Mouse (Mus musculus) thymus, postnatal 10 days (tissue): ENCODE results near the gene Cdh6.

Experiments used
- DNase-seq, 2 experiments: peaks; one replicate each; pipeline ENCODE4 v3.0.0; 2021; ENCODE audit warnings: low spot score in 2 of 2

Cdh6 gene

GRCm38 (mm10) chr15:13173071-13173778 is at the start of gene Cdh6:
Cdh6 (minus strand) TSS chr15:13173675.
- no peak for DNase-seq

GRCm38 (mm10) chr15:13219727-13220454 is 46.4 kb upstream of the Cdh6 start:
- no peak for DNase-seq

GRCm38 (mm10) chr15:13217800-13218199 is 44.3 kb upstream of the Cdh6 start:
- no peak for DNase-seq

DNA sequence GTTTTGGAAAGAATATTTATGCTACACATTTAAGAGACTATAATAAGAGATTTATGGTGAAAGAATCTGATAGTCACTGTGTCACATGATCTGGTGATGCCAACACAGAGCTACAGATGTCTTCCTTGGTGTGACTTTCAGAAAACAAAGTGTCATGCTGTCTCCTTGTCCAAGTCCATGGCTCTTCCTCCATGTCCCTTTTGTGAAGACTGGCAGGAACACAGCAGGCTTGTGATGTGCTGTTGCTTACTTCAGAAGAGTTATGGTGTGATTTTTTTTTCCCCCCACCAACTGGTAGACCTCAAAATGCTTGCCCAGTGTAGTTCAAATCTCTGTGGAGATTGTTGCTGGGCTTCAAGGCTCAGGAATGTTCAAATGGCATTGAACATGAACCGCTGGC is 43.7 kb upstream of the Cdh6 start:
- DNase-seq: no peak

- no peak for DNase-seq
Observed at GRCm38 (mm10) chr15:13212956-13213355, 39.5 kb upstream of the Cdh6 start.

DNA sequence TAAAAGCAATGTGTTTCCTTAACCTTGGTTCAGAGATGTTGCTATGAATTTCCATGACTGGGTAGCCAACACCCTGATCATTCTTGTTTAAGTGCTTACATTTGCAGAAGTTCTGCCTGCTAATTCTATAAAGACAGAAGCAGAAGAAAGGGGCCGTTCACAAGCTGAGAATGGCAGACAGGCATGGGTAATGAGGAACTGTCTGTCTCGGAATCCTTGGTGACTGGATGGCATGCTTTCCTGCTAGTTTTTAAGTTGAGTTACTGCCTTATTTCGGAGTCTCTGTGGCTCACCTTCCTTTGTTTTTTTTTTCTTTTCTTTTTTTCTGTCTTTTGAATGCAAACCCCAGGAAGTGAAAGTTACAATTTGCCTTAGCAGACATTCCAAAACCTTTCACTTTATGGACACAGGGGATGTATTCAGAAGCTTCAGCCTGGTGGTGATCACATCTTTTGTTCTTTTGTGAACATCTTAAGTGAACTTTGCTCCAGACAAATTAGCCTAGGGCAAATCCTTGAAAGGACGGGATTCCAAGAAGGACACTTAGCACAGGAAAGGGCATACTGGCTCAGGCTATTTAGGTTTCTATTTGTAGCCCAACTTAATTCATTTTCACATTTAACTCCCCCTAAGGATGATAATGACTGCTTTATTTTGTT is 38.7 kb upstream of the Cdh6 start:
- no peak for DNase-seq

DNA sequence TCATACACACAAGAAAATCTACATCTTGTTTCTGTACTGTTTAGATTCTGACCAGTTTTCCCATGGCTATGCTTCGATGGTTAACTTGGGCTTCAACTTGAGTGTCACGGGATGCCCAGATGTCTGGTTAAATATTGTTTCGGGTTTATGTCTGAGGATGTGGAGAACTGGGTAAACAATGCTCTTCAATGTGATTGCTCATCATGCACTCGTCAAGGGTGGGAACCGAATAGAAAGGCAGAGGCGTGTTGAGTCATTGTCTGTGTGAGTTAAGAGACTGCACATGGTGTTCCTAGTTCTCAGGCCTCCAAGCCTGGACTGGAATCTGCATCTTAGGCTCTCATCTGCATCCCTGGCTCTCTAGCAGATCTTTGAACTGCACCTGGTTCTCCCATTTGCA is 36.7 kb upstream of the Cdh6 start:
- no peak for DNase-seq

DNA sequence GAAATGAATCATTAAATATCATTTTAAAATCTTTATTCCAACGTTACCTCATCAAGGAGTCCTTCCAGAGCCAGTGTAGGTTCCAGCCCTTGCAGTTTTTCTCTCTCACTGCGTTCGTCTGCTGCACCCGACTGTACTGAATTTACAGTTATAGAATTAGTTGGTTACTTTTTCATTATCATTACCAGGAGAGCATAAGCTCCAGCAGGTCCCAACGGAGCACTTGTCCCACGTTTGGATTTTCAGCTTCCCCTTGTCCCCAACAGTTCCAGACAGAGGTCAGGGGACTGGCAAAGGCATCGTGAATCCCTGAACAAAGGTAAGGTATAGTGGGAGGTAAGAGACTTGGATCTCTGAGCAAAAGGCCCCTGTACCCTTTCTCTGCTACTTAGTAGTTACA is 35.2 kb upstream of the Cdh6 start:
- DNase-seq: no peak

GRCm38 (mm10) chr15:13196237-13196636 is 22.8 kb upstream of the Cdh6 start:
- no peak for DNase-seq

DNA sequence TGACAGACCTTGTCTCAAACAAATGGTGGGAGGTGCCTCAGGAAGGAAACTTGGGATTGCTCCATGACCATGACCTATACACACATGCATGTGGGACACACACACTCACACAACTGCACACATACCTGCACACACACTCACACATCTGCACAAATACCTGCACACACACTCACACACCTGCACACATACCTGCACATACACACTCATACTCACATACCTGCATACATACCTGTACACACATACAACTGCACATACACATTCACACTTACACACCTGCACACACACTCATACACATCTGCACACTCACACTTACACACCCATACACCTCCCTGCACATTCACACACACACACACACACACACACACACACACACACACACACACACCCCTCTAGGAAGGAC is 20.6 kb upstream of the Cdh6 start:
- DNase-seq: no peak

DNA sequence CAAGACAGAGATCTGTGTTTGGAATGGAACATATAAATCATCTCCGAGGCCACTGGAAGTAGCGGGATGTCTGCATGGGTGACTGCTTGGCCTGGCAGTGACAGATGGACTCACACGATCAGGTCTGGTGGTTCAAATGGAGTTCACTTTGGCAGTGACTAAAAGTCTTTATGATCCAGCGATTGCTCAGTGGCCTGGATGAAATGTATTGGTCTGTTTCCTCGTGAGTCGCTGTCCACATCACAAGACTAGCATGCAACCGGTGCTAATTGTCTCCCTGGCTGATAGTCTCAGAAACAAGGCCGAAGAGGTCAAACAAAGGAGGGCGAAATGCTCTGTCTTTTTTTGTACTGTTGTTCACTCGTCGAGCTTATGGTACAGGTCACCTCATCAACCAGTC is 19.6 kb upstream of the Cdh6 start:
- DNase-seq: no peak

DNA sequence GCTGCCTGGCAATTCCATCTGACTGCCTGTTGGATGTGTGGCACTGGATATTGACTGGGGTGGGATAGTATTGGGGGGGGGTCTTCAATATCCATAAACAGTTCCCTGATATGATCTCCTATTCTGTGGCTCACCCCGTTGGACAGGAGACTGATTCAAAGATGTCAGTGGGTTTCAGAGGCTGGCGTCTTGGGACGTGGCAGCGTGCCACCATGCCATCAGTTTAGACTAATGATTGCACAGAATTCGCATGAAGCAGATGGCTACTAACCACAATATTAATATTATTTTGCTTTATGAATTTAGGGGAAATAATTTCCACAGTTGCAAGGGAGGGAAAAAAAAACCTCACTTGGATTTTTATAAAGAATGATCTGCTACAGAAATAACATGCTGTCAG is 10.2 kb upstream of the Cdh6 start:
- DNase-seq: no peak

DNA sequence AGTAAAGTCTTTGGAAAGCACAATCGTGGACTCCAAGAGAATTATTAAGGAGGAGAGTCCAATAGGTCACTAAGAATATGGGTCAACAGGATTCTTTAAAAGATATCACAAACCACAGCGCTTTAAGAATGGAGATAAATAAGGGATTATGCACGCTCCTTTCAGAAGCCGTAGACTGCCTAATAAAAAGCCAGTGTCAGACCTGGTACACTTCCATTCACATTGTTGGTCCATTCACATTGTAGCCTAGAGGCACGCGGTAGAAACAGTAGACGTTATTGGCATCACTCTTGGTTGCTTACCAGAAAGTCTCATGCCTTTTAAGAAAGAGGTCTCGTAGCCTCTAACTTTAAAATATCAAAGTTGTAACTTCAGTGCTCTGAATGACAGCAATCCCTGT is 8.0 kb upstream of the Cdh6 start:
- DNase-seq: no peak

DNA sequence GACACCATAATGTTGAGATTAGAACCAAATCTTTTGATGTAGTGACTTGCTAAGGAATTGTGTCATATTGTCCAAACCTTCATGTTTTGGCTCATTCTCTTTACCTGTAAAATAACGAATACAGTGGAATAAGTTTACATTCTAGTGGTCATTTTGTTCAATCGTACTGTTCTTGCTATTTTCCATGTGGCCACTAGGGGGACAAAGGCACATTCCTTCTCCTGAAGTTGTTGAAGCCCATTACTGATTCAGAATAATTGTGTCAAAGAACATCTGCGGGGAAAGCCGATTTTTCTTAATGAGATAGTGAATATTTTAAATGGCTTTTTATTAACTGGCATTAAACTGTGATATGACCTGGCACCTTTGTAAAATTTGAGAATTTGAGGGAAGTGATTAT is 7.5 kb upstream of the Cdh6 start:
- no peak for DNase-seq

DNA sequence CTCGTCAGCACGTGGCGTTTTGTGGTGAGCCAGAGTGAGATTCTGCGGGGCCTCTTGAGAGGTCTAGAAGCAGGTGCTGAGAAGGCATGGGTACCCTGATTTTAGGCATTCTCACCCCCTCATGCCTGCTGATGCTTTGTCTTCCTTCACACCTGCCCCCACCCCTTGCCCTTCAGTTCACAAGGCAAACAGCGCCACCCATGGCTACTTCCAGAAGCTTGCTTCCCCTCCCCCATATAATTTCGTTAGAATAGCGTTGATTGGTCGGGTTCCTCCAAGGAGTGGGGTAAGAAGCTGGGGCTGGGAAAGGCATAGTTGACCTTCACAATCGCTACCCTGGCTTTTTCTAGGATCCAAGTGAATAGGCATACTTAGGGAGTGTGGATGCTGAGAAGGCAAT is 2.5 kb upstream of the Cdh6 start:
- DNase-seq: no peak

DNA sequence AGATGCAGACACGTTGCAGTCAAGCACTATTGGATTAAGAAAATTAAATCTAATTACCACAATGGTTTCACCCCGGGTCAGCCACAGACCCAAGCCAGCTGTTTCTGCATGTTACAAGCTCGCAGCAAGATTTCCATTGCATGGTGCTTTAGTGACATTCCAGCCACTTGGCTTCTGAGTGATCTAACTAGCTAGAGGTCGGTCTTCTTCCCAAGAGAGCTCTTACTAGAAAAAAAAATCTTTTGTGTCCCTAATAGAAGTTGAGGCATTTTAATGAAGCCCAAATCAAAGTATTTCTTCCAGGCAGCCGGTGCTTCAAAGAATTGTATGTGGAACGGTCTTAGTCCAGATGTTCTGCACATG is 1.1 kb upstream of the Cdh6 start:
- DNase-seq: no peak

DNA sequence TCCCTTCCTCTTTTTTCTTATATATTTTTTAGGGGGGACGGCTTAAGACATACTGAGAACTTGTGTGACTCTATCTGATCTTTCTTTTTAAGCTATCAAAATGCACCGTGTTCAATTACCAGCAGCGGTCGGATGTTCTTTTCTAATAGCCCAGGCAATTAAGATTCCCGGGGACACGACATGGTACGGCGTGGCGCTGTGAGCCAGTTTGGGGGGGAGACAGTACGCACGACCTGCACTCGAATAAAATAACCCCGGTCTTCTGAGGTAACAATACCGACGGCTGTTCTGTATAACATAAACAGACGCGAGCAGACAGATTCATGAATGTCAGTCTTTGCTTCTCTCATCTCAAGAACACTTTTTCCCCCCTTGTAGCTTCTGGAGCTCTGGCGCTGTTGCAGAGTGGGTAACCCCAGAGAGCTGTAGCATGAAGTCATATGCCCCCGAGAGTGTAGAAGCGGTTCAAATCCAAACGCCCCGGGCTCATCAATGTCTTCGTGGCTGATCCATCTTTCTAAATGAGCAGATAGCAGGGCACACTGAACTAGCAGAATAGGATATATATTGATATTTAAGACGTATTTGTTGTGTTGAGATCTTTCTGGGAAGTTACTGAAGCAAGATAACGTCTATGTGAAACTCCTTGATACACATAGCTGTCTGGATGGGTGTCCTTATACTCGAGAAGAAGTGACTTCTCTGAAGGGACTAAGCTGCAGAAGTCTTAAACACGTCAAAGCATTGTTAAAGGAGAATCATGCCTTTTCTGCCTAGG is 554 bp upstream of the Cdh6 start:
- no peak for DNase-seq

DNA sequence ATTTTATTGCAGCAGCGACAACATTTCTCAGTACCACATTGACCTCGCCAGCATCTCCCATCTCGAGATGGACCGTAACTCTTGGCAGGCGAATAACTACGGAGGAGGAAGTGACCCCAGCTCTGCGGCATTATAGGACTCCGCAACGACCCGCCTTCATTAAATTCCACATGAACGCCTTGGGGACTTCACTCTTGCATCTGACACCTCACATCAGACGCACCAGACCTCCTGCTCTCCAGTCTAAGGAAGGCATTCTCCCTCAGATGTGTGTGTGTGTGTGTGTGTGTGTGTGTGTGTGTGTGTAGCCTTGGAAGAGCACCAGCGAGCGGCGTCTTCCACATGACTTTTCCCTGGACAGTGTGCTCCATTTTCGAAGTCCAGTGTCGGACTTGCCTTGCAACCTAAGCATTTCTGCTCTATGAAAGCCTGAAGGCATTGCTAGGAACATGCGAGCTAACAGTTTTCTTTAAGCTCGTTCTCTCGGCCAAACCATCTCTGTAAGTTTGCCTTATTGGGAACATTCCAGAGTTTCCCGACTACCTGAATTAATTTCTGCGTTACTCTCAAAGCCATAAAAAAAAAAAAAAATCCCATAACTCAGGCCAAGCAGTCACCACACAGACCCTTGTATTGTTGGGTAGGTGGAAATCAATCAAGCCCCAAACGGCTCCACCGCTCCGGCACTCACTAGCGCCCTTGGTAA is 957 bp downstream of the Cdh6 start:
- no peak for DNase-seq

- no peak for DNase-seq
Observed at GRCm38 (mm10) chr15:13171486-13172364, 1.8 kb downstream of the Cdh6 start.

DNA sequence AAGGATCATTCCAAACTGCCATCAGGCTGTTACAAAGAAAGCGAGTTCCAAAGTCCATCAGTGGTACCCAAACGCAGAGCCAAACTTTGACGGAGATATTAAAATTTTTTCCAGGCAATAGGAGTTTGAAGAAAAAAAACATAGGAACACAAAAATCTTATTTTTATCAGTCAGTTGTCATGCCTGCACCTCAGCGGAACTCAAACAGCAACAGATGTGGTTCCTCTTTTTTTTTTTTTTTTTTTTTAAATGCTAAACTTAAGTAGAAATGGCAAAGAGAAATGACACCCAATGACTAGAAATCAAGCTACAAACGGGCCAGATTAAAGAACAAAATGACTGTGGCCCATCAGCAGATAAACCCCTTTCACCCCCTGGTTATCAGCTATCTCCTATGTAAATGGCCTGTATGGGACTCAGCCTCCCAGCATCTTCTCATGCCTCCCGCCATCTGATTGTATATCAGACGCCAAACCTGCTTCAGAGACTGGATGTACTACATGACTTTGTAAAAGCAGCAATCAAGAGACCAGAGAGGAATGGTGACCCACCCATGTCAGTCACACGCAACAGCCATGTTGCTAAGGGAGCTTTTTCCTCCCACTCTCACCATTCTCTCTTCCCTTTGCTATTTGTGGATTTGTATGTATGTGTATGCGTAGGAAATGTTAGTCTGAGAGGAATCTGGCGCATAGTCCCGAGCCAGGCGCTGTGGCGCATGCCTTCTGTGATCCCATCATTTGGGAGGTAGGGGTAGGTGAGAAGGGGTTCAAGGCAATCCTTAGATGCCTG is 8.2 kb downstream of the Cdh6 start:
- DNase-seq: no peak
